Mouse (Mus musculus): ENCODE measurements at regions not wholly inside any gene's neighbourhood (a gene's known extent, or its start where the extent isn't known, plus 50 kb on each side); places are given as distances from the start of the nearest gene placed in this dataset.

- no peak for TF ChIP-seq CHD2 (IDR thresholded peaks at IDR 0.05; ENCODE audit: low read depth, low read length)
- no peak for TF ChIP-seq ZNF384 (IDR thresholded peaks at IDR 0.05; ENCODE audit: low read depth, low read length)
- TF ChIP-seq MAFK (IDR thresholded peaks at IDR 0.05; ENCODE audit: insufficient read depth, low read depth, low read length): no peak
Observed at GRCm38 (mm10) chr11:28688436-28688835, 104.3 kb upstream of the Ccdc85a start.

All from ES-E14 (cell line).